Mouse (Mus musculus): Measurements from ENCODE around the gene Idua.

Gene Idua

GRCm38 (mm10) chr5:108654444-108654990, 5.6 kb upstream of the Idua start:
- 95% methylated on average over 10 of the region's 10 CpGs for WGBS

- WGBS = 98% methylated on average over 9 of the region's 9 CpGs
Measured at GRCm38 (mm10) chr5:108655381-108655780, 4.8 kb upstream of the Idua start.

- 93% methylated on average over 15 of the region's 15 CpGs for WGBS
Measured at GRCm38 (mm10) chr5:108655891-108656650, 4.1 kb upstream of the Idua start.

- WGBS = 69% methylated on average over 5 of the region's 5 CpGs
Measured at GRCm38 (mm10) chr5:108657406-108657805, 2.7 kb upstream of the Idua start.

- WGBS = 87% methylated on average over 1 of the region's 1 CpGs
Measured at GRCm38 (mm10) chr5:108658611-108659010, 1.5 kb upstream of the Idua start.

- 12% methylated on average over 36 of the region's 36 CpGs for WGBS
Measured at GRCm38 (mm10) chr5:108660632-108661268, 619 bp downstream of the Idua start.

GRCm38 (mm10) chr5:108662772-108663171, 2.6 kb downstream of the Idua start:
- 82% methylated on average over 4 of the region's 4 CpGs for WGBS

GRCm38 (mm10) chr5:108665066-108665465, 4.9 kb downstream of the Idua start:
- WGBS = 61% methylated on average over 3 of the region's 3 CpGs

GRCm38 (mm10) chr5:108667370-108667769, 7.2 kb downstream of the Idua start:
- WGBS = 92% methylated on average over 2 of the region's 2 CpGs

- WGBS = 6% methylated on average over 3 of the region's 3 CpGs
Measured at GRCm38 (mm10) chr5:108668387-108668932, 8.3 kb downstream of the Idua start.

- 4% methylated on average over 43 of the region's 43 CpGs for WGBS
Measured at GRCm38 (mm10) chr5:108668977-108669936, 9.1 kb downstream of the Idua start, which contains the start of gene Dgkq. Gene Dgkq (minus strand): TSS chr5:108669672.

- WGBS = 72% methylated on average over 9 of the region's 9 CpGs
Measured at GRCm38 (mm10) chr5:108669986-108670385, 9.9 kb downstream of the Idua start.

GRCm38 (mm10) chr5:108671757-108672156, 11.6 kb downstream of the Idua start:
- WGBS = 95% methylated on average over 12 of the region's 12 CpGs

- WGBS = 76% methylated on average over 2 of the region's 2 CpGs
Measured at GRCm38 (mm10) chr5:108674624-108675023, 14.5 kb downstream of the Idua start.

- WGBS = 88% methylated on average over 9 of the region's 9 CpGs
Measured at GRCm38 (mm10) chr5:108675251-108675816, 15.2 kb downstream of the Idua start, which contains the start of gene Slc26a1. Gene Slc26a1 (minus strand): TSS chr5:108675569.

- 17% methylated on average over 5 of the region's 5 CpGs for WGBS
Measured at GRCm38 (mm10) chr5:108676772-108677498, 16.8 kb downstream of the Idua start.

- WGBS = 3% methylated on average over 25 of the region's 25 CpGs
Measured at GRCm38 (mm10) chr5:108677605-108678295, 17.6 kb downstream of the Idua start.

- 92% methylated on average over 6 of the region's 6 CpGs for WGBS
Measured at GRCm38 (mm10) chr5:108678296-108678854, 18.2 kb downstream of the Idua start.

- 65% methylated on average over 3 of the region's 3 CpGs for WGBS
Measured at GRCm38 (mm10) chr5:108679909-108680308, 19.8 kb downstream of the Idua start.
